Mouse (Mus musculus) forebrain, embryonic 10.5 days (tissue): Measurements from ENCODE around the gene Parp16. TPM values are rescaled to one million over a fixed set of nuclear protein-coding genes. Genes with fewer than 3 reads are reported as not detected.

Experiments
- DNase-seq: peaks from one replicate; pipeline ENCODE4 v3.0.0-alpha.2; 2017; ENCODE audit warnings: low spot score; ENCODE audit errors: extremely low spot score
- H3K27ac ChIP-seq: fragments of 300-500 bp; sonication (generic); 2 replicates; pipeline ENCODE4 v1.5.1; 2016; ENCODE audit warnings: mild to moderate bottlenecking
- H3K27me3 ChIP-seq: fragments of 300-500 bp; sonication (generic); 2 replicates; pipeline ENCODE4 v1.6.1; 2016; ENCODE audit warnings: mild to moderate bottlenecking; ENCODE audit not compliant: poor library complexity, severe bottlenecking
- H3K36me3 ChIP-seq: fragments of 300-500 bp; sonication (generic); replicated peaks from 2 replicates; pipeline ENCODE4 v1.6.1; 2016; ENCODE audit warnings: mild to moderate bottlenecking, moderate library complexity
- H3K4me1 ChIP-seq: fragments of 300-500 bp; sonication (generic); 2 replicates; pipeline ENCODE4 v1.6.1; 2016
- H3K4me3 ChIP-seq: fragments of 300-500 bp; sonication (generic); 2 replicates; pipeline ENCODE4 v1.5.1; 2016; ENCODE audit warnings: mild to moderate bottlenecking, moderate library complexity
- H3K9me3 ChIP-seq: fragments of 300-500 bp; sonication (generic); 2 replicates; pipeline ENCODE4 v1.6.1; 2016; ENCODE audit warnings: mild to moderate bottlenecking, moderate library complexity
- WGBS: fragments of 180-500 bp; shearing (Covaris S2); methylation state at CpG from one replicate; pipeline ENCODE4 v1.1.7; 2016; 5-methylcytosine and 5-hydroxymethylcytosine counted together
- polyA plus RNA-seq: library from polyadenylated mRNA; unstranded; fragments of >200 nt; fragmentation: Nextera tagmentation; extraction: Ambion mirVana; gene quantifications from 2 replicates; pipeline ENCODE4 v1.2.1, GENCODE M21; 2016

Parp16 gene
- 7.0 and 8.5 TPM in 2 replicates for polyA plus RNA-seq

DNA sequence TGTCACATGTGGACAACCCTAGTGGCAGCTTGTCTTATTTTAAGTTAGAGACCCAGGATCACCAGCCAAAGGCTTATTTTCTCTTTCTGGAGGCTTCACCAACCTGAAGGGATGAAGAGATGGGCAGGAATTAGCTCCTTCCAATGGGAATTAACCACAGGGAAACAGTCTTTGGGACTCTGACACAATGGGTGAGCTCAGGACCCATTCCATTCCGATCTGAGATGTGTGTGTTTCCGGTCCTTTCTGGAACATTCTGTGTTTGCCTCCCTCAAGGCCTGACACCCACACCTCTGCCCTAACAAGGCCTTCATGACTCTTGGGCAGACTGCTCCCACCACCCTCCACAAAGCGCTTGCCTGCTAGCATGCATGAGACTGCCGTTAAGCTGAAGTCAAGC lies at the start of gene Parp16:
Gene Parp16 (plus strand): TSS at position 301 of the 400 bp plus-strand sequence.
- Histone ChIP-seq H3K4me1 (peaks cover 76% of the 10 kb centered on the region), H3K4me3 (peak within 1 kb of the TSS; percentile 3; the same call in 1 of the 2 replicates), H3K9me3 (no peaks in the 10 kb centered on the region), H3K36me3 (no peaks in the 10 kb centered on the region), H3K27me3 (no peaks in the 10 kb centered on the region), H3K27ac (peak within 1 kb of the TSS; percentile 95)
- DNase-seq: no peak
- WGBS: 84% methylated on average over 4 of the region's 4 CpGs

DNA sequence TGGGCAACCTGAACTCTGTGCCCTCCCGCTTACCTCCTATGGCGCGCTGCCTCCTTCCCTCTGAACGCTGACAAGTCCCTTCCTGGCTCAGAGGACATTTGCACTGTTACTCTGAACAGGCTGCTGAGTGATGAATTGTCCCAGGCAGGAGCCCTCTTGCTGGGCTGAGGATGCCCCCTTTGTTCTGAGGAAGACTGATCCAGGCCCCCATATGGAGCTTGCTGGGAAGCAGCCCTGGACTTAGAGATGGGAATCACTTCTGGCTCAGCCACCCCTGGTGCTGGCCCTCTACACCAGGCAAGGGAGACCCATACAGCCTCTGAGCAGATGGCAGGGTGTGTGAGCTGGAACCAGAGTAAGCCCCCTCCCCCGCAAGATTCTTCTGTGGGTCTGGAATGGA lies 49.2 kb upstream of the Parp16 start:
- WGBS: 44% methylated on average over 5 of the region's 5 CpGs
- peak overlapping the region; percentile 0; the same call in 1 of the 2 replicates for H3K4me3 ChIP-seq
- no peak for DNase-seq
- peaks cover 92% of the 10 kb centered on the region for H3K4me1 ChIP-seq
- peak overlapping the region; percentile 65 for H3K27ac ChIP-seq
- H3K27me3 ChIP-seq: 0 out of 2 replicates have a peak, but pooled peaks cover 7% of the 10 kb centered on the region
- no peaks in the 10 kb centered on the region for H3K9me3 ChIP-seq
- peaks cover 84% of the 10 kb centered on the region for H3K36me3 ChIP-seq

DNA sequence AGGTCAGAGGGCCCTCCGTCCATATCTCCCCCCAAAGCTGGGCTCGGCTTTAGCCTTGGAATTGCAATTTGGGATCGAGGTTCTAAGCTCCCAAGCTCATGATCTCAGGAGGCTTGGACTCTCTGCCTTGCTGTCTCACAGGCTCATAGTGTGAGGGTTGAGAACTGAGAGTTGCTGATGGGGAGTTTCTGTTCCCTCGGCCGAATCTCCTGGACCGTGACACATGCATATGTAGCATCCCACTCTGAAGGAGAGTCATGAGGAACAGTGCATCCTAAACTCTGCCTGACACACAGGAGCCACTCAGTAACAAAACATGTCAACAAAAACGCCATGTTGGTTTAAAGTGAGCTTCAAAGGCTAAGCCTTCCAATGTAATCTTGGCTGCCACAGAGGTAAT lies 46.6 kb upstream of the Parp16 start:
- no peaks in the 10 kb centered on the region for H3K9me3 ChIP-seq
- peaks cover 99% of the 10 kb centered on the region for H3K4me1 ChIP-seq
- H3K27me3 ChIP-seq: no peaks in the 10 kb centered on the region
- 85% methylated on average over 7 of the region's 7 CpGs for WGBS
- no peak overlapping the region for H3K4me3 ChIP-seq
- no peak for DNase-seq
- H3K27ac ChIP-seq: peak overlapping the region; percentile 17; the same call in 1 of the 2 replicates
- peaks cover 98% of the 10 kb centered on the region for H3K36me3 ChIP-seq

DNA sequence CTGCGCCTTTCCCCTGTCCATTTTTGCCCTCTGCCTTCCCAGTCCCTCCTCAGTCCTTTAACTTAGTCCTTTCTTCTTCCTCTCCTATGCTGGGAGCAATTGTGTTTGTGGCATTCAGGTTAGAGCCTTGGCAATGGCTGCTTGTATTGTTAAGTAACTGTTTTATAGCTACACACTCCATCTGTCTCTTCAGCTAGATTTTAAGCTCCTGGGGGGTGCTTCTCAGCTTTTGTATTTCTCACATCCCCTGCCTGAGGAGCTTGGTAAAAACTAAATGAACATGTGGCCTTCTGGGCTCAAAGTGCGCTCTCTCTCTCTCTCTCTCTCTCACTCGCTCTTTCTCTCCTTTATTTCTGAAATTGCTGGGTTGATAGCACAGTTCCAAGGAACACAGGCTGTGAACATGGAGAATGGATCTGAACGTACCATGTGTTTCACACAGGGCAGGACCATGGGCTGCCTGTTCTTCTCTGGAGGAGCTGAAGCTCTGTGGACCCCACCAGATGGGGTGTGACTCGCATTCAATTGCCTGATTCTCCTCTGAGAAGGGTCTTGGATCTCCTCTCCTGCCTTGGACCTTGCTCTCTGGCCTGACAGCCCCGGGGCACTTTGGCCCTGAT lies 42.3 kb upstream of the Parp16 start:
- H3K4me1 ChIP-seq: peaks cover 99% of the 10 kb centered on the region
- 23% methylated on average over 6 of the region's 6 CpGs for WGBS
- no peaks in the 10 kb centered on the region for H3K9me3 ChIP-seq
- H3K27ac ChIP-seq: peak overlapping the region; percentile 92
- peak overlapping the region; percentile 36 for H3K4me3 ChIP-seq
- no peaks in the 10 kb centered on the region for H3K27me3 ChIP-seq
- no peak for DNase-seq
- peaks cover 98% of the 10 kb centered on the region for H3K36me3 ChIP-seq

DNA sequence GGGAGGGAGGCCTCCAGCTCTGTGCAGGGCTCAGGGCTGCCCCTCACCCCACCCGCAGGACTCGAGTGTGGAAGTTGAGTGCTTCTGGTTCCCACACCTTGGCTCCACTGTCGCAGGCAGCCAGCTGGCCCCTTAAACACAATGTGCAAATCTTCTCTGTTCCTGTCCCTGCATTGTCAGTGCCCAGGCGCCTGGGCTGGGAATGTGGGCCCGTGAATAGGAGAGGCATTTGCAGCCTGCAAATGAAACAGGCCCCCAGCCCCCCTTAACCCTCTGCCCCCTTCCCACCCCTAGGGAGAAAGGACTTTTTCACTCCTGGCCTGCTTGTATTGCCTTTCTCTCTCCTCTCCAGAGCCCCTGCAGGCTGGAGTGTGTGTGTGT lies 41.8 kb upstream of the Parp16 start:
- 2% methylated on average over 5 of the region's 5 CpGs for WGBS
- peaks cover 98% of the 10 kb centered on the region for H3K36me3 ChIP-seq
- peak overlapping the region; percentile 36 for H3K4me3 ChIP-seq
- H3K4me1 ChIP-seq: peaks cover 99% of the 10 kb centered on the region
- H3K27ac ChIP-seq: peak overlapping the region; percentile 92
- H3K27me3 ChIP-seq: no peaks in the 10 kb centered on the region
- H3K9me3 ChIP-seq: no peaks in the 10 kb centered on the region
- DNase-seq: peak; percentile 77

DNA sequence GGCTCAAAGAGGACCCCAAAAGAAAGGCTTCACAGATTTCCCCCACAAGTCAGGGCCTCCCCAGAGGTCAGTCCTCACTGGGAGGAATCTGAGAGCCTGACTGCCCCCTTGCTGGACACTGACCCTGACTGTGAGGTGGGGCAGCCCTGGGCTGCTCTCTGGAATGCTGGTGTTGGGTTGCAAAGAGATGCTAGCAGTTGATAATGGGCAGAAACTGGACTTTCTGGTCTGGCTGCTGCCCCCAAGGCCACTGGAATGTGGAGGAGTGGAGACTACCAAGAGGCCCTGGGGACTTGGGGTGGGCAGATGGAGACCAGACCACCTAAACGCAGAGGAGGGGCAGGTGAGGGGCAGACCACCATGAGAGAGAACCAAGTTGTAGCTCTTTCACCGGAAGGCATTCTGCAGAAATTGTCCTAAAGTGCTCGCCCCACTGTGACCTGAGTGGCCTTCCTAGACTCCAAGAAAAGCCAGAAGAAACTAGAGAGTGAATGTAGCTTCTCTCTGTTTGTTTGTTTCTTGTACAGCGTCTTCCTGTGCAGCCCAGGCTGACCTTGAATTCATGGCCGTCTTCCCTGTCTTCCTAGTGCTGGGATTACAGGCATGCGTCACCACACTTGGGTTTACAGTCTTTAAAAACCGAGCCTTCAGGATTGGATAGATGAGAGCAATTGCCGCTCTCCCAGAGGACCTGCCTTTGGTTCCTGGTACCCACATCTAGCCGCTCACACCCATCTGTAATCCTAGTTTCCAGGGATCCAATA lies 40.3 kb upstream of the Parp16 start:
- Histone ChIP-seq H3K4me3 (peak overlapping the region; percentile 16; the same call in 1 of the 2 replicates), H3K36me3 (peaks cover 96% of the 10 kb centered on the region), H3K27ac (peak overlapping the region; percentile 92), H3K27me3 (no peaks in the 10 kb centered on the region), H3K4me1 (peaks cover 99% of the 10 kb centered on the region), H3K9me3 (no peaks in the 10 kb centered on the region)
- no peak for DNase-seq
- WGBS: 70% methylated on average over 9 of the region's 9 CpGs

DNA sequence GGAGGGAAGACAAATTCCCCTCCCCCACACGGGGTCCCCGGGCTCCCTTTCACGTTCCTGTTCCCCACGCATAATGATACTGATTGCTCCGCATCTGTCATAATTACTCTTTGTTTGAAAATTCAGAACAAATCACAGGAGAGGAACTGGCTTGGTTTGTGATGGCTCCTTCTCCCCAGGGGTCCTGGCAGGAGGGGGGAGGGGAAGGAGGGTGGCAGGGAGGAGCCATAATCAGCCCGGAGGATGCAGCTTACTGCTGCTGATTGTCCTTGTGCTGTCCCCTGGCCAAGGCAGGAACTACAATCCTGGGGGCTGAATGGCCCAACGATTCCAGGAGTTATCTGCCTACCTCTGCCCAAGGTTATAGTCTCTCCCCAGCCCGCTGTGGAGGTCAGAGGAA lies 38.5 kb upstream of the Parp16 start:
- Histone ChIP-seq H3K9me3 (no peaks in the 10 kb centered on the region), H3K4me3 (peak overlapping the region; percentile 24; the same call in 1 of the 2 replicates), H3K27me3 (peaks cover 4% of the 10 kb centered on the region), H3K36me3 (peaks cover 85% of the 10 kb centered on the region), H3K4me1 (peaks cover 100% of the 10 kb centered on the region), H3K27ac (peak overlapping the region; percentile 92)
- 7% methylated on average over 8 of the region's 8 CpGs for WGBS
- no peak for DNase-seq

DNA sequence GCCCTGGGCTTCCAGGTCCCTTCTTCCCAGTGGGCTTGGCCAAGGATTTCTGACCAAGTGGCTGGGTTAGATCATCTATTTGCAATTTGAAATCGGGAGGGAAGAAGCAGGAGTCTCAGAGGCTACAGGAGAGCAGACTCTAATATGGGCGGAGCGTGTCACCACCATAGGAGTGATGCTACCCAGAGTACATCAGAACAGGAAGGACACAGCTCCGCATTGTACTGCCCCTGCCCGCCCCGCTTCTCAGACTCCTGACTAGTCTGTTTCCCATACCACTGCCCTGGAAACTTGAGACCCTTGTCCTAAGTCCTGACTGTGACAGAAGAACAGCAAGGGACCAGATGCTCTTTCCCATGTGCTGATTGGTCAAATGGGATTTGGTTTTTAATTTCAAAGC lies 37.5 kb upstream of the Parp16 start:
- DNase-seq: no peak
- Histone ChIP-seq H3K4me1 (peaks cover 100% of the 10 kb centered on the region), H3K9me3 (no peaks in the 10 kb centered on the region), H3K4me3 (no peak overlapping the region), H3K27me3 (peaks cover 11% of the 10 kb centered on the region), H3K27ac (peak overlapping the region; percentile 92), H3K36me3 (peaks cover 77% of the 10 kb centered on the region)
- WGBS: 29% methylated on average over 6 of the region's 6 CpGs

DNA sequence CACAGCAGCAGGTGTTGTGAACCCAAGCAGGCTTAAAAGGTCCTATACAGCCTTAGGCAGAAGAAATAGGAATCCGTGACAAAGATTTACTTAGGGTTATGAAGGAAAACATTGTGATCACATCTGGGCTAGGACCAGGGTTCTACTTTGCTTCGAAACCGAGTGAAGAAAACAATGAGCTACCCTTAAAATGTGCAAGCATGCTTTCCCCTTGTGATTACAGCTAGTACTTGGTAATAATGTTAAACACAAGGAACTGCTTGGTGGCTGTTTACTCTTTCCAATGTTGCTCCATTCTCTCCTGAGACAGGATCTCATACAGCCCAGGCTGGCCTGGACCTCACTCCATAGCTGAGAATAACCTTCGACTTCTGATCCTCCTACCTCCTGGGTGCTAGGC lies 34.0 kb upstream of the Parp16 start:
- H3K4me1 ChIP-seq: peaks cover 99% of the 10 kb centered on the region
- H3K27me3 ChIP-seq: peaks cover 18% of the 10 kb centered on the region
- peak overlapping the region; percentile 50 for H3K4me3 ChIP-seq
- no peak for DNase-seq
- peak overlapping the region; percentile 97 for H3K27ac ChIP-seq
- H3K9me3 ChIP-seq: no peaks in the 10 kb centered on the region; the same call in 1 of the 2 replicates
- H3K36me3 ChIP-seq: peaks cover 65% of the 10 kb centered on the region
- WGBS: 7% methylated on average over 4 of the region's 4 CpGs

DNA sequence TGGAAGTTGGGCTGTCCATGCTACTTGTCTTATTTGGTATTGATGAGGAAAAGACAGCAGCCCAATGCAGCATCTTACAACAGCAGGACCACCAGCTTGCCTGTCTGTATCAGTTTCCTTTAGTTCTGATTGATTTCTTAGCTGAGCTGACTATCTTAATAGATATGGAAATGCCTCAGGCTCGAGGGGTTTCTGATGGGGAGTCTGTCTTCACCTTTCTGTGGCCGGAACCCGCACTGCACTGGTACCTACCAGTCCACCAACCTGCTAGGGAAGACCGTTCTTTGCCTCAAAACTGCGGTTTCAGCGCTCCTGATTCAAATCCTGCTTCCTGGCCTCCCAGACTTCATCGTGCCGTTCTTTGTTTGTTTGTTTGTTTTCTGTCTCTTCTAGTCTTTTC lies 33.3 kb upstream of the Parp16 start:
- Histone ChIP-seq H3K36me3 (peaks cover 65% of the 10 kb centered on the region), H3K27ac (peak overlapping the region; percentile 97), H3K27me3 (peaks cover 18% of the 10 kb centered on the region), H3K4me3 (peak overlapping the region; percentile 50), H3K4me1 (peaks cover 99% of the 10 kb centered on the region), H3K9me3 (no peaks in the 10 kb centered on the region; the same call in 1 of the 2 replicates)
- WGBS: 4% methylated on average over 8 of the region's 8 CpGs
- DNase-seq: no peak

DNA sequence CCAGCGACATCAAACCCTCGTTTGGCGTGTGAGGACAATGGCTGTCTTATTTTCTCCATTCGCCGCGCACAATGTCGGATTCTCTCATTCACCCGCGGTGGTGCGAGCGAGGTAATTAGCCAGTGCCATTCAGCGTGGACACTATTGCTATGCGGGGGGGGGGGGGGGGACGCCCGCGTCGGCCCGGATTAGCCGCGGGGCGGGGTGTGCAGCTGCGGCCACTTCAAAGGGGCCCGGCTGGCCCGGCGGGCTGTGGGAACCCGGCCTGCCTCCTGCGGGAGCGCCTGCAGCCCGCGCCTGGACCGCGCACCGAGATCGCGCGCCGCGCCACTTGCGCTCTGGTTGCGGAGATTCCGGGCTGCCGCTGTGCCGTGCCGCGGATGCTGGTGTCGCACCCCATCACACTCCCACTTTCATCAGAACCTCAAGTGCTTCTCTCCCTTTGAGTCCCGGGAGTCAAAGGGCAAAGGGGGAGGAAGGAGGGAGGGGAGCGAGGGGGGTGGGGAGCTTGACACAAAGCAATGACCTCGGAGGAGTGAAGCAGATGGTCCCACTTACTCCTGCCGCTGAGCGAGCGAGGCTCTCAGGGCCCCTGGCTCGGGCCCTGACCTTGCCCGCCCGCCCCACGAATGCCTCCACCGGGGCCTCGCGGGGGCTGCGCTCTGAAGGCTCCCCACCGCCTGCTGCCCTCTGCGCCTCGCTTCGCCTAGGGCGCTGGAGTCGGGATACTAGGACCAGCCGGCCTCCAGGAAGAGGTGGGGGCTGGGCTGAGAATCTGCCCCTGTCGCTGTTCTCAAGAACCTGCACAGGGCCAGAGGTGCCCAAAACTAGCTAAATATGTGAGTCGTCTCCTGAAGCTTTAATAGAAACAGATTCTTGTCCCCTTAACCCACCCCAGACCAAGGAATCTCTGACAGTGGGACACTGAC lies 32.2 kb upstream of the Parp16 start:
- H3K27ac ChIP-seq: peak overlapping the region; percentile 97
- H3K4me3 ChIP-seq: peak overlapping the region; percentile 50
- WGBS: under 1% methylated on average over 65 of the region's 69 CpGs
- no peaks in the 10 kb centered on the region; the same call in 1 of the 2 replicates for H3K9me3 ChIP-seq
- H3K4me1 ChIP-seq: peaks cover 99% of the 10 kb centered on the region
- peak; percentile 91 for DNase-seq
- peaks cover 60% of the 10 kb centered on the region for H3K36me3 ChIP-seq
- H3K27me3 ChIP-seq: peaks cover 18% of the 10 kb centered on the region

DNA sequence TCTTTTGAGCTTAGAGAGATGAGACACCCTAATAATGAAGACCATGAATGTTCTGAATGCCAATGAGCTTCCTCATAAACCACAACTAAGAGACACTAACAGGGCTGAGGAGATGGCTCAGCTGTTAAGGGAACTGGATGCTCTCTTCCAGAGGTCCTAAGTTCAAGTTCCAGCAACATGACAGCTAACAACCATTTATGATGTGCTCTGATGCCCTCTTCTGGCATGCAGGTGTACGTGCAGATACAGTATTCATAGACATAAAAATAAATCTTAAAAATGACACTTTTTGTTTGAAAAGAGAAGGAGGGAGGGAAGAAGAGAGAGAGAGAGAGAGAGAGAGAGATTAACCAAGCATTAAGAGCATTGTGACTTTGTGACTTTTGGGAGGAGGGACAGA lies 30.3 kb upstream of the Parp16 start:
- WGBS: 13% methylated on average over 1 of the region's 1 CpGs
- peaks cover 99% of the 10 kb centered on the region for H3K4me1 ChIP-seq
- peak overlapping the region; percentile 72 for H3K27ac ChIP-seq

More for the DNA sequence above, 30.3 kb upstream of the Parp16 start:
- no peak for DNase-seq
- Histone ChIP-seq H3K4me3 (no peak overlapping the region), H3K9me3 (no peaks in the 10 kb centered on the region; the same call in 1 of the 2 replicates), H3K36me3 (peaks cover 59% of the 10 kb centered on the region), H3K27me3 (peaks cover 18% of the 10 kb centered on the region)
